ENCODE assay signal across 15 mouse cellular contexts in the genomic region with DNA sequence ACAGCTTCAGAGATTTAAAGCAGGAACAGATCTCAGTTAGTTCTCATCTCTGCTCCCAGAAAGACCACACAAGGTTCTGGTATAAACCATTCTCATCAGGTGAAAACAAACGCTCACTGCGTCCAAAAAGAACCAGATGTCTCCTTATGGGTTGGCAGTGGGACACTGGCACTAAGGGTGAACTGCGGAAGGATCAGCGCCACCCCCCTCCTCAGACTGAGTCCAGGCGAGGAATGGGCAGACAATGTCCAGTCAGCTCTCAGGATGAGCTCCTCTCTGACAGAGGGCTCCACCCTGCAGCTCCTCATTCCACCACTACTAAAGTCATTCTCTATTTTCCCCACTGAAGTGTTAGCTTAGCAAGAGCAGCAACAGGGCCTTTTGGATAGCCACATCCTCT.
"Had no signal": no experiment of that assay in that cellular context is flagged by ENCODE, and none has a peak within 500 bp of the region (broad histone marks: within the 10 kb centered on the region; RNA-seq: fewer than 3 reads in every experiment).

No protein-coding gene starts in this region.

- H3K9ac ChIP-seq: neural tube, embryonic 15.5 days; stomach, embryonic 15.5 days had no signal

- H3K27ac ChIP-seq: neural tube, embryonic 15.5 days; stomach, embryonic 15.5 days; stomach, postnatal 0 days had no signal

- H3K9me3 ChIP-seq: neural tube, embryonic 15.5 days; stomach, embryonic 15.5 days had no signal

- DNase-seq: retina, postnatal 1 day; right cerebral cortex, adult 18-20 months; right cerebral cortex, postnatal 14 days; right cerebral cortex, postnatal 25 days; right cerebral cortex, postnatal 4 days; spleen, adult 18-20 months; thymus, adult 18-20 months; thymus, adult 2 months; thymus, postnatal 14 days; thymus, postnatal 25 days; thymus, postnatal 36 days; thymus, postnatal 4 days had no signal

- H3K4me3 ChIP-seq: neural tube, embryonic 15.5 days; stomach, embryonic 15.5 days had no signal

- H3K36me3 ChIP-seq: neural tube, embryonic 15.5 days; stomach, embryonic 15.5 days had no signal

- H3K4me2 ChIP-seq: neural tube, embryonic 15.5 days; stomach, embryonic 15.5 days had no signal
